Mouse (Mus musculus): ENCODE measurements around the gene Gpld1.

Gpld1 gene

GRCm38 (mm10) chr13:25023129-25023528, 80.2 kb downstream of the Gpld1 start:
- DNase-seq (ENCODE audit: extremely low spot score) = no peak

GRCm38 (mm10) chr13:25024655-25025054, 81.7 kb downstream of the Gpld1 start:
- peak; percentile 22 for DNase-seq (ENCODE audit: extremely low spot score)

DNA sequence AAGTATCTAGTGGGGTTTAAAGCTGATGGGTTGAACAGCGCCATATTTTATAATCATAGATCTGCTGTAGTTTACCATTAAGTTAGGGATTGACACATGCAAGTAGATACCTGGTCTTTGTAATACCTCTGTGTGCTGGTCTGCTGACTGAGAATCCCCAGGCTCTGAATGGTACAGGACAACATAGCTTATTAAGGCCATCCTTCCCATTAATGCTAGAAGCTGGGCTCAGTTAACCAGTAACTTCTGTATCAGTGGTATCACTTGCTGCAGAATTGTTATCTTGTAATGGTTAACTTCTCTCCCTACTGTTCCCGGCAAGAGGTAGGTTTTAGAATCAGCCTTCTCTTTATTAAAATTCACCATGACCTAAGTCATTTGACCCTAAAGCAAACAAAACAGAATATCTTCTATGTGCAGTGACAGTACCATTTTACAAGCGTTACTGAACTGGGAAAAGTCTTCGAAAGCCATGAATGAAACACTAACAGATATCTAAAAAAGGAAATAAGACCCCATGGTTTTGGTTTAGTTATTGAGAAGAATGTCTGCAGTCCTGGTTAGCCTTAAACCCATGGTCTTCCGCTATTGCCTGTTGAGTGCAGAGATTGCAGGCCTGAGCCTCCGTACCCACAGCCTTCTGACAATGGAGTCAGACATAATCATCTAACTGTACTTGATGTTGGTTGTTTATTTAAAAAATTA, 83.6 kb downstream of the Gpld1 start:
- DNase-seq (ENCODE audit: extremely low spot score) = no peak

DNA sequence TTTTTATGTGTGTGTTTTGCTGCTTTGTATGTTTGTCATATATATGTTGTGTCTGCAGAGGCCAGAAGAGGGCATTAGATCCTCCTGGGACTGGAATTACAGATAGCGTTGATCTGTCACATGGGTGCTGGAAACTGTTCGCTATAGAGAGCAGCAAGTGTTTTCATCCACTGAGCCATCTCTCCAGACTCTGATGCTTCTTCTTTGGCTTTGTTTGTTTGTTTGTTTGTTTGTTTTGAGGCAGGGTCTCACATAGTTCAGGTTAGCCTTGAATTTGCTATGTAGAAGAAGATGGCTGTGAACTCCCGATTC, 84.1 kb downstream of the Gpld1 start:
- no peak for DNase-seq (ENCODE audit: extremely low spot score)

GRCm38 (mm10) chr13:25039488-25039887, 96.5 kb downstream of the Gpld1 start:
- no peak for DNase-seq (ENCODE audit: extremely low spot score)
